In the genomic region with DNA sequence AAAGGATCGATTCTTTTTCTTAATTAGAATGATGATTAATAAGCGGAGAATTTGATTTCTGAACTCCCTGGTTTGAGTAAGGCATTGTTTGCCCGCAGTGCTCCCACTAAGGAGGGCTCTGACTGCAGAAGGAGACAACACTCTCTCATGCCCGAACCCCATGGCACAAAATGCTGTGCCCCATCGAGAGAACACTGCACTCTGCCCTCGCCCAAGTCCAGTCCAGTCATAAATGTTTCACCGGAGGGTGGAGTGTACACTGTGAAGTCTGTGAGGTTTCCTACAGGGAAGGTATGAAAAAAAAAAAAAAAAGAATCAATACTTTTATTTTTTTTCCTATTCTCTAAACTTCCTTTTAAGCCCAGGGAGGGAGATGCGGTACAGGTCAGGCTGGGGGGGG, we compare ENCODE assay signal across 24 mouse cellular contexts.
"Had no signal": no experiment of that assay in that cellular context is flagged by ENCODE, and none has a peak within 500 bp of the region (broad histone marks: within the 10 kb centered on the region; RNA-seq: fewer than 3 reads in every experiment).

No protein-coding gene starts in this region.

- H3K4me3 ChIP-seq: heart, adult 2 months; heart, embryonic 13.5 days; heart, embryonic 15.5 days; hindbrain, embryonic 13.5 days; hindbrain, embryonic 15.5 days; left cerebral cortex, adult 2 months; limb, embryonic 10.5 days; limb, embryonic 12.5 days; liver, embryonic 13.5 days; liver, embryonic 15.5 days had no signal

- H3K27me3 ChIP-seq: limb, embryonic 12.5 days had no signal

- DNase-seq: forebrain, postnatal 0 days; gastrocnemius, postnatal 14 days; gastrocnemius, postnatal 36 days; heart, adult 2 months; heart, postnatal 14 days; heart, postnatal 36 days; kidney, adult 11 months; kidney, postnatal 10 days; layer of hippocampus, adult 9-11 months; liver; liver, embryonic 13.5 days; liver, postnatal 0 days had no signal

- H3K36me3 ChIP-seq: heart, embryonic 13.5 days; heart, embryonic 15.5 days; hindbrain, embryonic 13.5 days; hindbrain, embryonic 15.5 days; limb, embryonic 10.5 days; limb, embryonic 12.5 days; liver, embryonic 13.5 days; liver, embryonic 15.5 days had no signal

- H3K4me2 ChIP-seq: heart, embryonic 11.5 days; heart, embryonic 13.5 days; heart, embryonic 15.5 days; hindbrain, embryonic 13.5 days; hindbrain, embryonic 15.5 days; limb, embryonic 12.5 days; liver, embryonic 11.5 days; liver, embryonic 13.5 days; liver, embryonic 15.5 days had no signal

- H3K27ac ChIP-seq: heart, adult 2 months; heart, embryonic 13.5 days; heart, embryonic 15.5 days; hindbrain, embryonic 13.5 days; hindbrain, embryonic 15.5 days; hindbrain, postnatal 0 days; left cerebral cortex, adult 2 months; limb, embryonic 10.5 days; limb, embryonic 12.5 days; liver, embryonic 13.5 days; liver, embryonic 15.5 days had no signal

- H3K9me3 ChIP-seq: heart, embryonic 13.5 days; heart, embryonic 15.5 days; hindbrain, embryonic 13.5 days; hindbrain, embryonic 15.5 days; limb, embryonic 10.5 days; limb, embryonic 12.5 days; liver, embryonic 13.5 days; liver, embryonic 15.5 days had no signal

- ATAC-seq: forebrain, postnatal 0 days; hindbrain, postnatal 0 days; intestine, embryonic 16.5 days; liver, postnatal 0 days had no signal

- H3K9ac ChIP-seq: forebrain, postnatal 0 days; heart, embryonic 13.5 days; heart, embryonic 15.5 days; hindbrain, embryonic 13.5 days; hindbrain, embryonic 15.5 days; limb, embryonic 12.5 days; liver, embryonic 13.5 days; liver, embryonic 15.5 days; liver, postnatal 0 days had no signal

- H3K4me1 ChIP-seq: heart, embryonic 15.5 days; hindbrain, embryonic 13.5 days; hindbrain, embryonic 15.5 days; liver, embryonic 13.5 days; liver, embryonic 15.5 days had no signal
